Mouse (Mus musculus): Measurements from ENCODE around the gene Trio.
A peak's percentile ranks its signal among the peaks of the same experiment; 100 is the strongest.

Gene Trio

DNA sequence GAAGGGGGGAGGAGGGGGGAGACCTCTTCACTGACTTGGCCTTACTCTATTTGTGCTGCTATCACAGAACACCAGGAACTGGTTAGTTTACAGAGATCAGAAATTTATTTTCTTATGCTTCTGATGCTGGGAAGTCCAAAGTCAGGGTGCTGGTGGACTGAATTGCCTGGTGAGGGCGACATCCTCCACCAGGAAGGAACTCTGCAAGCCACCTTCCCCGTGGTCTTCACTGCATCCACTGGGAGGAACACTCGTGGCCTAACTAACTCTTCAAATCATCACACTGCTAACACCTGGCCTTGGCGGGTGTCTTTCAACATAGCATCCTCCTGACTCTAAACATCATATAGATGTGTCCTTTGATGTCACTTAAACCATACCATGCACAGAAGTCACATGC, 109.4 kb downstream of the Trio start:
- no peak for DNase-seq

DNA sequence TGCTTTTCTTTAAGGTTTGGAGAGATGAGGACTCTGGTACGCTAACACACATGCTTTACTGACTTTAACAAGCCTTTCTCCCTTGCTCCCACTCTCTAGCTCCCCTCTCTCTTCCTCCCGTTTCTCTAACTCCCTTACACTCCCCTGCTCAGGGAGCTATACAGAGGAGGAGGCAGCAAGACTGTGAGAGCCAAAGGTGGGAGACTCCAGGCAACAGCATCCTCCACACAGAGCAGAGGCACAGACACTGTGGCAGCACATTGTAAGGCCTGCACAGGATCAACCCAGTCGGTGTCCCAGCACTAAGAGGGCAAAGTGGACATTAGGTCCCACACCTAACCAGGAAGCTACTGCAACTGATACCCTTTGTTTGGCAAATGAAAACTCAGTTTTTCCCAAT, 112.6 kb downstream of the Trio start:
- DNase-seq, result no peak

DNA sequence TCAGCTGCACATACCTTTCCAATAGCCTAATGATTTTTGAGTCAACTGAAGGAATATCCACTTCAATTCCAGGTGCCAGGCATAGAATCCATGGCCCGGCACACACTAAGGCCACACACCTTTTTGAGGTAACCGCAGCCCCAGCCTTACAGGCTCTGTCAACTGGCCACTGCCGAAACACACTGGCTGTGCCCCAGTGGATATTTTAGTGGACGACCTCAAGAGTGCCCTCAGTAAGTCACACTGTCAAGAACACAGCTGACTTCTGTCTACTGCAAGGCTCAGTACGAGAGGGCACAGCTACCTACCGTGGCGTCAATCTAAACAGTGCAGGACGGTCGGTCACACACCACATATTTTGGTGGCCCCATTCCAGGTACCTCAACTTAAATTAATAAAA, 114.5 kb downstream of the Trio start:
- DNase-seq, result no peak

DNA sequence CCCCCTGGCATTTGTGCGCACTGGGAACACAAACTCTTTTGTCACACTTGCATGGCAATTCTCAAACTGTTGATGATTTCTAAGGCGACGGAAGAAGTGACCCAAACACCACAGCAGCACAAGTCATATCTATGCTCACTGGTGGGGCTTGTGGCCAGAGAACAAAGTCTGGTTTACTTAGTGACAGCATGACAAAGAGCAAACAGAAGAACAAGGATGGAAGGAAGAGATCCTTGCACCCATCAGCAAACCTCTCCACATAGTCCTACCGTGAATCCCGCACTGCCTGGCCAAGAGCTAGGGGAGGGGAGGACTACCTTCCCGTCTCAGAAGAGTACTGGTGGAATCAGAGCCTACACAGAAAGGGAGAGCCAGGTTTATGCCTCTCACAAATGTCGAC, 115.5 kb downstream of the Trio start:
- no peak for DNase-seq

GRCm38 (mm10) chr15:27907649-27908048, 118.0 kb downstream of the Trio start:
- DNase-seq, result no peak

DNA sequence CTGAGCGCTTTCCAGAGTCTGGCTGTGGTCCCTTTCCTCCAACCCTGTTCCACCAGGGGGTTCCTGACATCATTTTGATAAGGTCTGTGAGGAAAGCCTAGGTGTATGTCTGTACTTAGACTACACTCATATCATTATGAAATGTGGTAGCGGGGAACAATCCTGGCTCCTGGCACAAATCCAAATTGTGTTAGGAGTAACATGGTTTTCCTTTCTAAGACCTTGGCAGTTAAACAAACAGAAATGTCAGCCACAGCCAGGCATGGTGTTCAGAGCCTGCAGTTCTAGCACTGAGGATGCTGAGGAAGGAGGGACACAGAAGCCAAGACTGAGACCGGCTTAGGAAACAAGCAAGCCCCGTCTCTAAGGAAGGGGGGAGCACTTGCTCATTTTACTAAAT, 119.2 kb downstream of the Trio start:
- DNase-seq, result no peak

DNA sequence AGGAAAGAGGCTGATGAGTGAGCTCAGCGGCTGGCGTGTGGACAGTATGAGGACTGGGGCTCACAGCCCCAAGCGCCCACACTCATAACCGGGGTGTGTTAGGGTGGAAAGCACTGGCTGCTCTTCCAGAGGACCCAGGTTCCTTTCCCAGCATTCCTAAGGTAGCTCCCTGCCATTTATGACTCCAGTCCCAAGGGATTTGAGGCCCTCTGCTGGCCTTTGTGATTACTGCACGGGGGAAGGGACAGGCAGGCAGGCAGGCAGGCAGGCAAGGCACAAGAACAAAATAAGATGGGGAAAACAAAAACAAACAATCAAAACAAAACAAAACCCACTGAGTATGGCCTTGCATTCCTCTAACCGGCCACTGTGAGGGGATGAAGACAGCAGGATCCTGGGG, 120.3 kb downstream of the Trio start:
- peak; percentile 35 for DNase-seq

GRCm38 (mm10) chr15:27904346-27905005, 121.2 kb downstream of the Trio start:
- DNase-seq, result no peak

- DNase-seq, result no peak
These were observed 124.4 kb downstream of the Trio start for GRCm38 (mm10) chr15:27901200-27901599.

DNA sequence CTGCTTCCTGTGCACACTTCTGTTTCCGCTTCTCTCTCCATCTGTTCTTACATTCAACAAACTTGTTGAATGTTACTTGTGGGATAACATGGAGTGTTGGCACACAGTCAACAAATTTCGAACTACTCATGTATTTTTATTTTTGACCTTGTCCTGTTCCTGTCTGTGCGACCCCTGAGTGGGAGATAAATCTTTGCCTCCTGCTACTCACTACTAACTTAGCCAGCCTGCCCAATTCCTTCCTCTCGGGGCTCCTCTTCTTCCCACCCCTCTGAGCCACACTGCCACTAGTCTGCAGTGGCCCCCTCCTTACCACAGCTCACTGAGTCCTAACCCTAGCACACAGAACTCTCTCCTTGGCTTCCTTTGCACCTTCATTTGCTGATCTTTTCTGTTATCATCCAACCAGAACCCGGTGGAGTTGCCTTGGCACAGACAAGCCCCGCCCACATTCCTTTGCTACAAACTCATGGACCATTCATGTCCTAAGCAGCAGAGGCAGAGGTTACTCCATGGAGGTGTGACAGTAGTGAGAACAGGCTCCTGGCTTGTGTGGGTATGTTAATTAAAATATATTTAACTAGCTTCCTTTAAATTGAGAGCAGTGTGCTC, 126.7 kb downstream of the Trio start:
- no peak for DNase-seq

DNA sequence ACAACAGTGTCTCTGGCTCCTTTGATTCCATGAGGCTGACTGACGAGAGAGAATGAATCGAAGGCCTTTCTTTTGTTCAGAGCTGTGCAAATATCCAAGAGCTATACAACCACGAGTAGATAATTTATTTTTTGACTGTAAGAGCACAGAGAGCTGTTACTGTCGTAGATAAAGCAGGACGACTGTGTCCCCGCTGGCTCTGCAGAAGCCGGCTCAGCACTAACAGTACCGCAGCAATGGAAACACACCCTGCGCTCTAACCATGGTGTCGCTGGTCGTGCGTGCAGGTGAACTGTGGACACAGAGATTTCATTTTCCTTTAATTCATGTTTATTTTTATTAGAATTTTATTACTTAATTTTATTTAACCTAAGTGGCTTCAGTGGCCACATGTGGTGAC, 131.5 kb downstream of the Trio start:
- no peak for DNase-seq

DNA sequence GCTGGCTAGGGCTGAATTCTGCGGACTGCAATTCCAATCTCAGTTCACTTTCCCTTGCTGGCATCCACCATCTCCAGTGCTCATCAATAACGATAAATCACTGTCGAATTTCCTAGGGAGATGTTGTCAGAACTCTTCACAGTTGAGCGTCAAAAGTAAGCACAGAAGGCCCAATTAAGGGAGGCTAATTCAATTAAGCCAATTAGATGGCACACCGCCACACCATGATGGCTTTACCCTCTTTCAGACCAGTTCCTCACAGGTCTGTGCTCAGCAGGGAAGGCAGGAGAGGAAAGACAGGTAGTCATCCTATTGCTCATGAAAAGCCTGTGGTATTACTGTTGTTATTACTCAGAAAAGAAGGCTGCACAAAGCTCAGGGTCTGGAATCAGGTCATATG, 133.6 kb downstream of the Trio start:
- no peak for DNase-seq

DNA sequence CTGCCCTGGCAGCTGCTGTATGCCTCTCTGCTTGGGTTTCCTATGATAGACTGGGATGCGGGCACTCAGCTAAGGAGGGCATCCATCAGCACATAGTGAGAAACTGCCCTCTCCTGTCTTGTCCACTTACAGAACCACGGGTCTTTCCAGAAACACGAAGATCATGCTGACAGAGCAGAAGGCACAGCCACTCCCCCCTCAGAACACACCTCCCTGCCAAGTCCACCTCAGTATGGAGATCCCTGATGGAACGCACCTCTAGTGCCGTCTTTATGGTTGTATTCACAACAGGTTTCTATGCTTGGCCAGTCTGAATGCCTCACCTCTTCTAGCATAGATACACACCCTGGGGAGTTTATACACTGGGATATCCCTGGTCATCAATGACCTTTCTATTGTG, 135.0 kb downstream of the Trio start:
- no peak for DNase-seq

DNA sequence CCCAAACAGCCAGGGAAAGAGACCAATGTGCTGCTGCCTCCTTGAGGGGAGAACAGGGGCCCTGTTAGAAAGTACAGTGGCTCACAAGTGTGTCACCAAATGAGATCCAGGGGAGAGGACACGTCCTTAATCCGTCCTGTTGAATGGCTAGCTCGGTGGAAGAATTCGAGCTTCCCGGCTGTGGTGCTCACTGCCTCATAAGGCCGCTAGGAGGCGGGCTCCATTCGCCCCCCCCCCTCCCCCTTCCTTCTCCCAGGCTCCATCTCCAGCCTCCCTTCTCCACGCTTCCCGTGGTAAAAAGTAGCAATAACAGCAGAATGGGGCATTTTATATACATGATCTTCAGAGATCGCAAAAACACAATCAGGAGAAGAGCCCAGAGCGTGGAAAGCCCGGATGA, 137.5 kb downstream of the Trio start:
- DNase-seq, result no peak

DNA sequence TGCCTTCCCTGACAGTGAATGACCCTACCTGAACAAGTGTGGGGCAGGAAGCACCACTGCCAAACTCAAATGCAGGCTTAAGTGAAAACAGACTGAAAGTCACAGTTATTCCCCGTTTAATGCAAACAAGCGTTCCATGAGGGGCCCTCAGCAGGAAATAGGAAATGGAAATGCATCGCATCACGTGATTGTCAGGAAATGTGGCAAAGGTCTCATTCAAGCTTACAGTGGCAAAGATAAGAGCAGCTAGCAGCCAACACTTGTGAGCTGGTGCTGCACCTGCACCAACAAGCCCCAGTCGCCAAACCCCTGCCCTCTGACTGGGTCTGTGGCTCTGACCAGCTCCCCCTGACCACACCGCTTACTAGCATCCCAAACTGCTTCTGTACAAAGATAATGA, 138.7 kb downstream of the Trio start:
- peak; percentile 26 for DNase-seq

GRCm38 (mm10) chr15:27884347-27885250, 141.0 kb downstream of the Trio start:
- peak; percentile 92 for DNase-seq

GRCm38 (mm10) chr15:27883881-27884280, 141.8 kb downstream of the Trio start:
- no peak for DNase-seq

DNA sequence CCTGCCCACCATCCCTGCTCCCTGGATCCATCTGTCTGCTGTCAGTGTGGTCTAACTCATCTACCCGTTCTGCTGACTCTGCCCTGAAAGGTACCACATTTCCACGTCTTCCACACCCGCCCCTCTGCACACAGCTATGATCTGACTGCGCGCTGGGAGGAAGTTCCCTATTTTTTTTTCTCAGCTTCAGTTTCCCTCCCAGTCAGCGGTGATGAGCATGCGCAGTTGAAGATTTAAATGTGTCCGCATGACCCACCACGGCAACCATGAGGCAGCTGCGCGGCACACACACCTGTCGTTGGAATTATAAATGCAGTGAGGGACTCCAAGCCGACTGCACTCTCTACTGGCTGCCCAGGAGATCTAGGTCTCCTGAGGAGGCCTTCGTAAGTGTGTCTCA, 142.8 kb downstream of the Trio start:
- peak; percentile 45 for DNase-seq

- DNase-seq, result no peak
These were observed 147.8 kb downstream of the Trio start for GRCm38 (mm10) chr15:27877831-27878230.

GRCm38 (mm10) chr15:27876327-27876726, 149.3 kb downstream of the Trio start:
- DNase-seq, result no peak

GRCm38 (mm10) chr15:27875753-27876152, 149.9 kb downstream of the Trio start:
- no peak for DNase-seq

DNA sequence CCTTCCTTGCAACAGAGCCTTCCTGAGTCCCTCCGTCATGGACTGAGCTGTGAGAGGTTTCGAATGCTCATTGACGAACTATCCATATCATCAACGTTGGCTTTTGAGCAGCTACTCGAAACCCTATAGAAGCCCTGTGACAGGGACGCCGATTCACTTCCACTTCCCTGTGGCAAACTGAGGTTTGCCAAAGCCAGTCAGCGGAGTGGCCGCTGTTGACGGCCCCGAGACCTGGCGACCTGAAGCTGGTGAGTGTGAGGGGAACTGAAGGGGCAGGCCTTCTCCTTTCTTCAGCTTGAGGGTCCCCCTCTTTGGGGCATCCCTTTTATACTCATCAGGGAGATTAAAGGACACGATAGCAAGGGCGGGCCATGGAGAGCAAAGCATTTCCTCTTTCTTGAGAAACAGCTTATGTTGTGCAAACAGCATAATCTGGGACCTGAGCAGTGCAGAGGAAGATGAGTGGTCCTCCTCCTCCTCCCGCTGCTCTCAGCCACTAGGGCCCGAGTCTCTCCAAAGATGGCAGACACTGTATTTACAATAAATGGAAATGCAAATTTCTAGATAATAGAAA, 151.8 kb downstream of the Trio start:
- DNase-seq, result no peak

DNA sequence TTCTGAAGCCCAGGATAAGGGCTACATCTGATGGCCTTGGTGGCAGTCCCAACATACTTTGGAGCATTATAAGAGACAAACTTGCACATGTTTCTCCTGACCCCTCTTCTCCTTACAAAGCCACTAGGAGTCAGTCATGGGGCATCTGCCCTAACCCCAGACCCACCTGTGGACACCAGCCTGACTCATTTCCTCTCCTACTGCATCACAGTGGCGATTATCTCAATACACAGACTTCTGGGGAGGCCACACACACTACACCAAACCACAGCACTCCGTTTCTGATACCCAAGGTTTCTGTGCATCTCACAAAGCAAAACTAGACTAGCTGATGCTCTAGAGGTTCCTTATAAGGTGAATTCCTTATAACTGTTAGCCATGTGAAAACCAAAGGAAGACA, 153.4 kb downstream of the Trio start:
- DNase-seq, result no peak

- DNase-seq, result no peak
These were observed 153.9 kb downstream of the Trio start for GRCm38 (mm10) chr15:27871708-27872107.
